Mouse (Mus musculus) embryonic stem cell, embryonic (primary cell): ENCODE results near the gene Crabp2.

ENCODE experiments used
- CTCF ChIA-PET, 4 experiments: fragments of 300-600 bp in 2 of 4; fragments of 350-600 bp in 2 of 4; sonication (Branson Sonifier 250); formaldehyde crosslinking; loops; one replicate each; lab custom pipeline; 2022; ENCODE audit warnings: inconsistent platforms in 2 of 4; lab: Charles Lee
- POLR2A ChIA-PET, 4 experiments: fragments of 300-600 bp in 2 of 4; fragments of 350-600 bp in 2 of 4; sonication (Branson Sonifier 250); formaldehyde crosslinking; loops; one replicate each; lab custom pipeline; 2022; ENCODE audit warnings: antibody characterized with exemption in 4 of 4, inconsistent platforms in 1 of 4; lab: Charles Lee

The Crabp2 gene

GRCm38 (mm10) chr3:87942471-87942870, 6.0 kb upstream of the Crabp2 start:
- POLR2A ChIA-PET: interaction anchor here in 3 of 4 experiments (0.6 to 1.3 kb wide), 6 partner anchors 10 to 468 kb away, joined by 3 to 7 read pairs (median 4); partner anchors contain the start of gene Pmf1 (in 1 of the 3)
- CTCF ChIA-PET: interaction anchor here in 1 of 4 experiments (3.5 kb wide), 1 partner anchor 45 kb away, joined by 12 read pairs; no protein-coding TSS in a partner anchor

GRCm38 (mm10) chr3:87943586-87943985, 4.9 kb upstream of the Crabp2 start:
- CTCF ChIA-PET: interaction anchor here in 2 of 4 experiments (0.6 to 3.5 kb wide), 3 partner anchors 26 to 44 kb away, joined by 3 to 12 read pairs (median 5); no protein-coding TSS in a partner anchor
- POLR2A ChIA-PET: interaction anchor here in 2 of 4 experiments (0.9 to 1.8 kb wide), 6 partner anchors 8 to 106 kb away, joined by 3 to 5 read pairs (median 3); partner anchors contain the start of gene Prcc (in 1 of the 2)

GRCm38 (mm10) chr3:87944838-87945600, 3.4 kb upstream of the Crabp2 start:
- ChIA-PET POLR2A (interaction anchor here in 2 of 4 experiments (0.7 to 9.9 kb wide), 8 partner anchors 6 to 59 kb away, joined by 3 to 96 read pairs (median 4); partner anchors contain the start of genes Nes (in 1 of the 2) and Prcc (in 1 of the 2)), CTCF (interaction anchor here in 2 of 4 experiments (1.0 to 3.5 kb wide), 6 partner anchors 8 to 42 kb away, joined by 3 to 12 read pairs (median 6); no protein-coding TSS in a partner anchor)

- CTCF ChIA-PET: interaction anchor here in 2 of 4 experiments (0.6 to 7.8 kb wide), 5 partner anchors 10 to 1432 kb away, joined by 3 to 96 read pairs (median 4); no protein-coding TSS in a partner anchor
- POLR2A ChIA-PET: interaction anchor here in 3 of 4 experiments (0.6 to 9.9 kb wide), 16 partner anchors 7 to 229 kb away, joined by 3 to 96 read pairs (median 4); partner anchors contain the start of genes Nes (in 2 of the 3) and Prcc (in 1 of the 3)
These were observed 2.5 kb upstream of the Crabp2 start for GRCm38 (mm10) chr3:87945781-87946540.

GRCm38 (mm10) chr3:87946541-87946860, 2.0 kb upstream of the Crabp2 start:
- ChIA-PET POLR2A (interaction anchor here in 3 of 4 experiments (0.6 to 9.9 kb wide), 19 partner anchors 8 to 229 kb away, joined by 3 to 96 read pairs (median 4); partner anchors contain the start of genes Nes (in 2 of the 3), Mrpl24 (in 1 of the 3) and Prcc (in 1 of the 3)), CTCF (interaction anchor here in 3 of 4 experiments (0.6 to 7.8 kb wide), 6 partner anchors 10 to 125 kb away, joined by 4 to 96 read pairs (median 11); partner anchors contain the start of gene Nes (in 1 of the 3))

GRCm38 (mm10) chr3:87947056-87947810, 1.2 kb upstream of the Crabp2 start:
- ChIA-PET CTCF (interaction anchor here (0.6 to 7.8 kb wide), 12 partner anchors 11 to 76 kb away, joined by 3 to 96 read pairs (median 6); partner anchors contain the start of gene Nes (in 3 of the 4)), POLR2A (interaction anchor here (0.5 to 9.9 kb wide), 27 partner anchors 9 to 228 kb away, joined by 3 to 96 read pairs (median 4); partner anchors contain the start of genes Mrpl24 (in 2 of the 4), Nes (in 2 of the 4), Isg20l2 (in 1 of the 4) and Prcc (in 1 of the 4))

- CTCF ChIA-PET: interaction anchor here (0.5 to 7.8 kb wide), 11 partner anchors 11 to 432 kb away, joined by 3 to 96 read pairs (median 6); partner anchors contain the start of gene Nes (in 3 of the 4)
- POLR2A ChIA-PET: interaction anchor here (0.6 to 9.9 kb wide), 19 partner anchors 9 to 333 kb away, joined by 3 to 96 read pairs (median 4); partner anchors contain the start of genes Mrpl24 (in 2 of the 4), Nes (in 2 of the 4), Isg20l2 (in 1 of the 4) and Prcc (in 1 of the 4)
These were observed 661 bp upstream of the Crabp2 start for GRCm38 (mm10) chr3:87947811-87948199.

GRCm38 (mm10) chr3:87949266-87949954, 944 bp downstream of the Crabp2 start:
- ChIA-PET CTCF (interaction anchor here (0.6 to 7.8 kb wide), 17 partner anchors 11 to 154 kb away, joined by 3 to 96 read pairs (median 6); partner anchors contain the start of gene Nes (in 3 of the 4)), POLR2A (interaction anchor here (0.5 to 9.9 kb wide), 33 partner anchors 9 to 193 kb away, joined by 3 to 96 read pairs (median 4); partner anchors contain the start of genes Nes (in 3 of the 4), Prcc (in 3 of the 4), Isg20l2 (in 2 of the 4) and Rrnad1 (in 2 of the 4))

GRCm38 (mm10) chr3:87949955-87950515, 1.6 kb downstream of the Crabp2 start:
- CTCF ChIA-PET: interaction anchor here (0.6 to 7.8 kb wide), 15 partner anchors 10 to 155 kb away, joined by 3 to 96 read pairs (median 6); partner anchors contain the start of gene Nes (in 2 of the 4)
- POLR2A ChIA-PET: interaction anchor here in 3 of 4 experiments (0.6 to 9.9 kb wide), 29 partner anchors 8 to 263 kb away, joined by 3 to 96 read pairs (median 4); partner anchors contain the start of genes Nes (in 3 of the 3), Isg20l2 (in 2 of the 3), Prcc (in 2 of the 3) and Rrnad1 (in 2 of the 3)

- POLR2A ChIA-PET: interaction anchor here in 3 of 4 experiments (0.9 to 9.9 kb wide), 26 partner anchors 8 to 279 kb away, joined by 3 to 96 read pairs (median 6); partner anchors contain the start of genes Nes (in 3 of the 3), Hdgf (in 2 of the 3), Prcc (in 2 of the 3) and Mrpl24 (in 1 of the 3)
- CTCF ChIA-PET: interaction anchor here (0.6 to 7.8 kb wide), 22 partner anchors 7 to 225 kb away, joined by 3 to 96 read pairs (median 6); partner anchors contain the start of genes Nes (in 2 of the 4) and Ntrk1 (in 1 of the 4)
These were observed 3.5 kb downstream of the Crabp2 start for GRCm38 (mm10) chr3:87951946-87952345.

GRCm38 (mm10) chr3:87952440-87952839, 4.0 kb downstream of the Crabp2 start:
- POLR2A ChIA-PET: interaction anchor here in 3 of 4 experiments (0.6 to 9.9 kb wide), 36 partner anchors 8 to 383 kb away, joined by 3 to 96 read pairs (median 5); partner anchors contain the start of genes Nes (in 3 of the 3), Prcc (in 3 of the 3), Hdgf (in 2 of the 3) and Iqgap3 (in 1 of the 3)
- CTCF ChIA-PET: interaction anchor here (0.6 to 7.8 kb wide), 25 partner anchors 8 to 225 kb away, joined by 3 to 96 read pairs (median 6); partner anchors contain the start of genes Nes (in 2 of the 4), Ntrk1 (in 1 of the 4) and Prcc (in 1 of the 4)

GRCm38 (mm10) chr3:87958056-87958455, 9.6 kb downstream of the Crabp2 start:
- CTCF ChIA-PET: interaction anchor here (0.6 to 7.4 kb wide), 11 partner anchors 12 to 171 kb away, joined by 3 to 208 read pairs (median 5); partner anchors contain the start of genes Nes (in 2 of the 4) and Bcan (in 1 of the 4)
- POLR2A ChIA-PET: interaction anchor here in 2 of 4 experiments (0.7 to 6.0 kb wide), 7 partner anchors 10 to 73 kb away, joined by 3 to 44 read pairs (median 5); partner anchors contain the start of genes Prcc (in 2 of the 2), Crabp2 (in 1 of the 2) and Nes (in 1 of the 2)

GRCm38 (mm10) chr3:87958476-87958875, 10.0 kb downstream of the Crabp2 start:
- POLR2A ChIA-PET: interaction anchor here in 2 of 4 experiments (0.7 to 6.0 kb wide), 6 partner anchors 10 to 73 kb away, joined by 3 to 44 read pairs (median 4); partner anchors contain the start of genes Crabp2 (in 1 of the 2), Nes (in 1 of the 2) and Prcc (in 1 of the 2)
- CTCF ChIA-PET: interaction anchor here in 3 of 4 experiments (0.6 to 7.4 kb wide), 10 partner anchors 13 to 172 kb away, joined by 3 to 208 read pairs (median 5); partner anchors contain the start of genes Nes (in 2 of the 3) and Mrpl24 (in 1 of the 3)

- POLR2A ChIA-PET: interaction anchor here in 2 of 4 experiments (1.4 to 6.0 kb wide), 7 partner anchors 11 to 39 kb away, joined by 3 to 63 read pairs (median 21); partner anchors contain the start of genes Crabp2 (in 1 of the 2), Isg20l2 (in 1 of the 2), Mrpl24 (in 1 of the 2) and Nes (in 1 of the 2)
- CTCF ChIA-PET: interaction anchor here in 3 of 4 experiments (0.6 to 7.4 kb wide), 7 partner anchors 13 to 163 kb away, joined by 4 to 208 read pairs (median 97); partner anchors contain the start of genes Nes (in 2 of the 3), Insrr (in 1 of the 3), Mrpl24 (in 1 of the 3) and Ntrk1 (in 1 of the 3)
These were observed 10.5 kb downstream of the Crabp2 start for GRCm38 (mm10) chr3:87958967-87959366.
